Mouse (Mus musculus): ENCODE measurements around the gene Psmd3. TPM values are rescaled to one million over a fixed set of nuclear protein-coding genes. Genes with fewer than 3 reads are reported as not detected.
A peak's percentile ranks its signal among the peaks of the same experiment; 100 is the strongest.
"Not testable (repeated sequence)": the region's sequence is repeated elsewhere in the genome, so short reads cannot be mapped to it uniquely, and the experiment has no call there.

The Psmd3 gene
- total RNA-seq, 2 experiments from 2014 or later, result 122 to 126 TPM

DNA sequence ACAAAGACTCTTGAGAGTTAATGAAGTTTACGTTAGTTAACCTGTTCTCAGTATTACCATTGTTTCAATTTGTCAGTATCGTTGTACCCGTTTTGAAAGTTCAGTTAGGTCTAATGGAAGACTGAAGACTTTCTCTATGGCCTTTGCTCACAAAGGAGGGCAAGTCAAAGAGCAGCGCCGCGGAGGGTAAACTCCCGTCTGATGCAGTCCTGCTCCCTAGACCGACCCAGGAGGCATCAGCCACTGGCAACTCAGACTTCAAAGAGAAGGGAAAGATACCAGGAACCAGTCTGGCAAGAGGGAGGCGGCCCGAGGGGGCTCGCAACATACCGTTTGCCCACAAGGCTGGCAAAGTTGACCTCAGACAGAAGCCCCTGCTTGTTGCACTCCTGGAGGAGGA, 31.3 kb downstream of the Psmd3 start:
- DNase-seq (ENCODE audit: low spot score in 2 of 2), result no peak

DNA sequence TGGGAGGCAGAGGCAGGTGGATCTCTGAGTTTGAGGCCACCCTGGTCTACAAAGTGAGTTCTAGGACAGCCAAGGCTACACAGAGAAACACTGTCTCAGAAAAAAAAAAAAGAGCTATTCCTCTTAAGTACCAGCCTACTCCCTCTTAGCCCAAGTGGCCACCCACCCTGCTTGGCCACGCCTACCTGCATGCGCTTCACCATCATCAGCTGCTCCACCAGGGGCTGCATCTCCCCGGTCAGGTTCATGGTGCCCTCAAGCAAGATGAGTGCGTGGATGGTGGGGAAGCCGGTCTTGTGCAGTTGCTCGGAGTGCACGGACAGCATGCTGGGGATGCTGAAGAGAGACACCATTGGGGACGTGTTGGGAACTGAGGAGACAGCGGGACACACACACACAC, 33.6 kb downstream of the Psmd3 start:
- DNase-seq (ENCODE audit: low spot score in 2 of 2), result no peak

DNA sequence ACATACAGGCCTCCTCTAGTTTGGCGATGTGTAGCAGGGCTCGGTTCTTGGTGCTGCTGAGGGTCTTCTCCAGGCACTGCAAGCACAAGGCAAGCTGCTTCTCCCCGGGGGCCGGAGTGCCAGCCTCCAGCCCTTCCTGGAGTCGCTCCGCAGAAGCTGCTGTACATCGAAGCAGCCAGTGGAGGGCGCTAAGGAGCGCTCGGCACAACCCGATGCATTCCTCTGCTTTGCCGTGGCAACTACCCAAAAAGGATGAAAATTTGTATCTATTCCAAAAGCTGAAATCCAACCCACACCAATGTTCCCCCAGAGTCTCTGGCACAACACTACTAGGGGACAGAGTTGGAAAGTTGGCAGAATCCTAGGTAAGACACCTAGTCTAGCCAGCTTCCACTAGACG, 35.5 kb downstream of the Psmd3 start:
- peak; percentile 85 to 86 for DNase-seq (ENCODE audit: low spot score in 2 of 2)

DNA sequence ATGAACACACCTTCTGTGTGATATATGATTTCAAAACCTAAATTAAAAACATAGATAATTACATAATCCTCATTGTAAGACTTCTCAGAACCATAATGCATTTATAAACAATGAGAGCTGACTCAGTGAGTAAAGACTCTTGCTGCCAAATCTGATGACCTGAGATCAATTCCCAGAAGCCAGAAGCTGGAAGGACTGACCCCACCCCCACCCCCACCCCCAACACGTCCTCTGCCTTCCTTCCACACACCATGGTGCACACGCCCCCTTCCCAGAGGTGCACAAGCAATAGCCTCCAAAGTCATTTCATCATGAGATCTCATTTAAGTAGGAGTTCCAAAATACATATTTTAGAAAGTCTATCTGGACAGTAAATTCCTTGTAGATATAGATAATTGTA, 38.4 kb downstream of the Psmd3 start:
- DNase-seq (ENCODE audit: low spot score in 2 of 2), result no peak

DNA sequence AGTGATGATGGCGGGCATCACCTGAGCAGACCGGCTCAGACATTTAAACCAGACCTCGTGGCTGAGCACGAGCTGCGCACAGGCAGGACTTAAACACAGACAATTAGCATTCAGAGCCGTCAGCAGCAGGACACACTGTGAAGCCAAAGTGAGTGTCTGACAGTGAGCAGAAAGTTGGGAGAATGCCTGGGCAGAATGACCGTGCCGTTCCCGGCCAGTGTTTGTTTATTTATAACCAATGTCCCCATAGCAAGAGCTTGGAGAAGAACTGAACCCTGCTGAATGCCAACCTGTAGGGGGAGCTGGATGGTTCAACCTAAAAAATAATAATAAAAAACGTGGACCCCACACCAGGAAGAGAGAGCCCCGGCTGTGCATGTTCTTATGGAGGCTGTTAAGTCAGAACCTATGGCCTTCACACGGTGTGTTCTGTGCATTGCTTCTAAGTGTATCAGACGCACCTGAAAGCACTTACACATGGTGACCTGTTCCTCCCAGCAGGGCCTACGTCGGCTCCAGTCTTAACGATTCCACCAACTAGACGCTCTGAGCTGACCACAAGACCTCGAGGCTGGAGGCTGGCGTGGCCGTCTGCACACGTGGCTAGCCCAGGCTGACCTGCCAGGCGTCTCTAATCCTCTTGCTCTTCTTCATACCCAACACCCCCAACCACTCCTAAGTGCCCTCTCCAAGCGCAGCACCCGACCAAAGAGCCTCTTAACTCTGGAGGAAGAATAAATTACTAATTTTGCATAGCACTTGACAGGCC, 39.3 kb downstream of the Psmd3 start:
- DNase-seq (ENCODE audit: low spot score in 2 of 2), result peak in 1 of 2 experiments; percentile 80

DNA sequence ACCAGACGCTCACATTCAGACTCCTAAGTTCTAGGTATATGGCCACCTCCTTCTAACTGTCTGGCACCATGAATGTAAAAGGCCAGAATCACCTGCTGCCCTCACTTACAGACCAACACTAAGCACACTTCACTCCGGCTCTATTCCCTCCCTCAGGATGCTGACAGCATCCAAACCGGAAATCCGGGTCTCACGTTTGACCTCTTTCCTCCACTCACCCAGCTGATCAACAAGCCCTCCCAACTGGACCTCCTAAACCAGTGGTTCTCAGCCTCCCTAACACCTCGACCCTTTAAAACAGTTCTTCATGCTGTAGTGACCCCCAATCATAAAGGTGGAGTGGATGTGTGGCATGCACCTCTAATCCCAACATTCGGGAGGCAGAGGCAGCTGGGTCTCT, 40.7 kb downstream of the Psmd3 start:
- DNase-seq (ENCODE audit: low spot score in 2 of 2), result no peak

DNA sequence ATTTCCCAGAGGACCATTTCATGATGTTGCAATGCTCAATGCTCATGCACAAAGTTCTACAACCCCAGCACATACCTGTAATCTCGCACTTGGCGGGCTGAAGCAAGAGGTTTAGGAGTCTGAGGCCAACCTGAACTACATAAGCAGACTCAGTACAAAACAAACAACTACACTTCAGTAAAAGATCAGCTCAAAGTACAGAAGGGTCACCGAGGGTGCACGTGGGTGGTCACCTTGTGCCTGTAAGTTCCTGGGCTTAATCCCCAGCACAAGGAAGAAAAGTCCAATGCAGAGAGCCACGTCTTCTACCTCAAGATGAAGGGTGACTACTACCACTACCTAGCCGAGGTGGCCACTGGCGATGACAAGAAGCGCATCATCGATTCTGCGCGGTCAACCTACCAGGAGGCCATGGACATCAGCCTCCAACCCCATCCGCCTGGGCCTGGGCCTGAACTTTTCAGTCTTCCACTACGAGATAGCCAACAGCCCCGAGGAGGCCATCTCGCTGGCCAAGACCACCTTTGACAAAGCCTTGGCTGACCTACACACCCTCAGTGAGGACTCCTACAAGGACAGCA, 43.7 kb downstream of the Psmd3 start:
- DNase-seq (ENCODE audit: low spot score in 2 of 2), result no peak

DNA sequence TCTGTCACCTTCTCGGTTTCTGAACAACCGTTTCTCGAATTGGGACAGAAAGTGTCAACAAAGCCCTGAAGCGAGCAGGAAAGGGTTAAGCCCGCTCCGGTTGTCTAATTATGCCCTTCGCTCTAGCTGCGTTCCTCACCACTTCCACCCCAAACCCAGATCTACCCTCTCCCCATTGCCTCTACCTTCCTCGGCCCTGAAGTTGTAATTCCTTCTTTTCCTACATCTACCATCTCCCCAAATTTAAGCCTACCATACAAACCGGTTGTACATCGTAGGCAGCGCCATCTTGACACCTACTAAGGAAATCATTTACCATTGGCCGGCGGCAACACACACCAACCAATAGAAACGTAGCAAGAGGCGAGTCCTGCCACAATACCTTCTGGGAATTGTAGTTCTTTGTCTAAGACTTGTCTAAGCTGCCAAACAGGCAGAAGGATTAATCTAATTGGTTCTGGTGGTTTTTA, 46.8 kb downstream of the Psmd3 start, which contains the start of gene Med24:
TSS of gene Med24 (minus strand) at position 317 of the 470 bp plus-strand sequence.
- peak; percentile 88 to 95 for DNase-seq (ENCODE audit: low spot score in 2 of 2)

DNA sequence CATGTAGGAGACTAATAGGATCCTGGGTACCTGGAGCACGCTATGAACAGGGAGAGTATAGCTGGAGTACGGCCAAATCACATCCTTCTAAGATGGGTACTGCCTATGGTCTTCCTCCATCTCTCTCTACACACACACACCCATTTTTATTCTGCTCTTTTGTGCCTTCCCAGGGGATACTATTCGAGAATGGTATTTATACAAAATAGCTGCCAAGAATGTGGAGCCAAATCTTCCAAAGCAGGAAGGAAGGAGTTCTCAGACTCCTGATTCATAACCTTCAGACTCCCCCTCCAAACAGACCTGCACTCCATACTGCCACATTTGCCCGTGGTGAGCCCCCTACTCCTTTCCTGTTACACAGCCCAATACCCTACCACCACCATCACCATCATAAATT, 48.4 kb downstream of the Psmd3 start:
- no peak for DNase-seq (ENCODE audit: low spot score in 2 of 2)

DNA sequence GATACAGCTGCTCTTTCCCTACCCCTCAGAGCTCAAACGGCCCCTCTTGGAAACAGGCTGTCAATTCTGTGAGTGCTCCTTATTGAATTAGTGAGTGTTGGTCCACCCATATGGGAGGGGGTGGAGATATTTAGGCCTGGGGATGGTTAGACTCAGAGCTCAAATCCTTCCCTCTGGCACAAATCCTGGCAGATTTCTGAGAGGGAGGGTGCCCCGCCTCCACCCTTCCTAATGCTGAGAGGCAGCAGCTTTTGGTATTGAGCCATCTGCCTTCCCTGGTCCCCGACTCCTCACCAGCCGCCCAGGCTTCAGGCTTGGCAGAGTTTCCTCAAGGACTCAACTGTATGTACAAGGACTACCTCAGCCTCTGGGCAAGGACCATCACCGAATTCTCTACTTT, 48.8 kb downstream of the Psmd3 start:
- peak in 1 of 2 experiments; percentile 80 for DNase-seq (ENCODE audit: low spot score in 2 of 2)

DNA sequence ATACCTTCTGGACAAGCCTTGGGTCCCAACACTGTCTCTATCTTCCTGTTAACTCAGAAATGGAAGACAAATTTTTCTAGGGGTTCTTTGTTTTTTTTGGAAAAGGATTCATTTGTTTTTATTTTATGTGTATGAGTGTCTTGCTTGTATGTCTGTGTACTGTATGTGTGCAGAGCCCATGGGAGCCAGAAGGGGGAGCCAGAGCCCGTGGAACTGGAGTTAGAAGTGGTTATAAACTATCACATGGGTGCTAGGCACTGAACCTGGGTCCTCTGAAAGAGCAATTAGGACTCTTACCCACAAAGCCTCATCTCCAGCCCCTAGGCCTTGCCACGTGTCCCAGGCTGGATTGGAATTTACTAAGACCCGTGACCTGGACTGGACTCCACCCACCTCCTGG, 51.7 kb downstream of the Psmd3 start:
- no peak for DNase-seq (ENCODE audit: low spot score in 2 of 2)

DNA sequence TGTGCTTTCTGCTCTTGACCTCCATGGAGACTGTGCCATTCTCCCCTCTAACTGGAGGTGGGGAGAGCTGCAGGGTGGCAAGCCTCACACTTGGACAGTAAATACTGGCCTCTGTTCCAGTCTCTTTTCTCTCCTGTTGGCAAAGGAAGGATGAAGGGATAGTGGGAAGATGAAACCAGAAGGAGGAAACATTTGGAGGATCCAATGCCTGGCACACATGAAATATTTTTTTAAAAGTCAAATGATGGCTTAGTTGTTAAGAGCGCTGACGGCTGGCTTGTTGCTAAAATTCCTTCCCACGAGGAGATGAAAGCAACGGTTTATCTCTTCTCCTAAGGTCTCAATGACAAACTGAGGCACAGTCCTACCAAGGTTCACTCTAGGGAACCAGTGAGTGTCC, 52.8 kb downstream of the Psmd3 start:
- DNase-seq (ENCODE audit: low spot score in 2 of 2), result no peak

DNA sequence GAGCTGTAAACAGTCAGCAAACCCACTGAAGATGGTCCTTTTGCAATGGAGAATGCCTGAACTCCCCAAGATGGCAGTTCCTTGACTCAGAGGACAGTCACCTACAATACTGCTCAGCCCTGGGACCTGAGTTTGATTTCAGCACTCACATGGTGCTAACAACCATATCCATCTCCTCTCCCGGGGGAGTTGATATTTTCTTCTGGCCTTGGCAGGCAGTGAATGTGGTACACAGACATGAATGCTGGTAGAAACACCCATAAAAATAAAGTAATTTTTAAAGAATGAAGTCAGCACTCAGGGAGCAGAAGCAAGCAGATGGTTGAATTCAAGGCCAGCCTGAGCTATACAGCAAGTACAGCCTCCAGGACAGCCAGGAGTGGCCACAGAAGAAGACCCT, 53.8 kb downstream of the Psmd3 start:
- DNase-seq (ENCODE audit: low spot score in 2 of 2), result no peak

DNA sequence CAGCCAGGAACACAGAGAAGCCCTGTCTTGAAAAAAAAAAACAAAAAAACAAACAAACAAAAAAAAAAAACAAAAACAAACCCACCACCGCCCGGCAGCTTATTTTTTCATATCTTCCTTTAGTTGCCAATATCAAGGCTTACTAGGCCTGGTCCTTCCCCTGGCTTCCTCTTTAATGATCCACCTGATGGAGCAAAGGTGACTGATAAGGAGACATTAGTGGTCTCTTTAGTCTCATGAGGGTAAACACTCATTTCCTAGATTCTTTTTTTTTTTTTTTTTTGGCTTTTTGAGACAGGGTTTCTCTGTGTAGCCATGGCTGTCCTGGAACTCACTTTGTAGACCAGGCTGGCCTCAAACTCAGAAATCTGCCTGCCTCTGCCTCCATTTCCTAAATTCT, 54.9 kb downstream of the Psmd3 start:
- not testable (repeated sequence) for DNase-seq (ENCODE audit: low spot score in 2 of 2)

DNA sequence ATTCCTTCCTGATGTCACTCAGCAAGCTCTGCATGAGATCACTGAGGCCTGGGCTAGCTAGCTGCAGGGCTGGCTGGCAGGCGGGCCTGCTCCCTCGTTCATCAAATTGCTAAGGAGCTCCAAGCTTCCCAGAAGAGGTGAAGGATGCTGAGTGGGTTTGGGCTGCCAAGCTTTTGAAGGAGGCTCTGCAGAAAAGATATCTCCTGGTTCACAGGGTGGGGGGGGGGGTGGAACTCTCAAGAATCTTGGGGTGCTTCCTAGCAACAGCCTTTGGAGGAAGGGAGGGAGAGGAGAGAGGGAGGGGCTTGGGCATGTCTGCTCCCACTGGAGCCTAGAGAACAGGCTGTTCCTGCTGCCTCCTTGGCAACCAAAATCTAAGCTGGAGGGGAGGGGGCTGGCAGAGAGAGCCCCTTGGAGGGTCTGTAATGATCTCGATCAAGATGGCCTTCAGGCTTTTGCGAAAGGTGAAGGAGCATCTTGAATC, 56.1 kb downstream of the Psmd3 start:
- peak in 1 of 2 experiments; percentile 79 for DNase-seq (ENCODE audit: low spot score in 2 of 2)

DNA sequence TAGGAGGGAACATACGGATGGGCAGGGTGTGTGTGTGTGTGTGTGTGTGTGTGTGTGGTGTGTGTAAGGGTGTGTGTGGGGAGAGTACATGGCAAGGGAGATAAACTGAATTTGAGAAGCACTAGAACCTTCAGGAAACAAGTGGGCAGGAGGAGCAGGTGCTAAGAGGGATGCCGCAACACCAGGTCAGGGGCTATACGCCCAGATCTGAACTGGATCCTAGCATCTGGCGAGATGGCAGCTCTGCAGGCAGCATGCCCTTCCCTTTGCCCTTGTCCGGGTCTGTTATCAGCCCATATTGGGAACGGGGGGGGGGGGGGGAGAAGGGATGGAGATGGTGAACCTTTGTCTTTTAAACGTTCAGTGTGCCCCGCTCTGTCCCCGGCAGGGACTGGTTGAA, 56.6 kb downstream of the Psmd3 start:
- DNase-seq (ENCODE audit: low spot score in 2 of 2), result no peak

DNA sequence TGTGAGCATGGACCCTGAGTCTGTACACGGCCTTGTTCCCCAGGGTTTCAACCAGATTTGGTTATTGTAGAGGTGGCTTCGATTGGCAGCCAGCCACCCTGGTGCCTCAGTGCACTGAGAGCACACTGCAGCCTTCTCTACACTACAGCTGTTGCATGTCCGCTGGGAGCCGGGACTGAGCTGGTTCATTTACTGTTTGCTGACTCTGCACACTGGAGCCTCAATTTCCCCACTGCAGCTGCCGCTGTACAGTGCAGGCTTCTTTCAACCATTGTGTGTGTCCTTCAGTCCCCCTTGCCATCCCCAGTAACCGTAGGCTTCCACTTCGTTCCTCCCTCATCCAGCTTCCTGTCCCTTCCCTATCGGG, 57.7 kb downstream of the Psmd3 start:
- no peak for DNase-seq (ENCODE audit: low spot score in 2 of 2)

DNA sequence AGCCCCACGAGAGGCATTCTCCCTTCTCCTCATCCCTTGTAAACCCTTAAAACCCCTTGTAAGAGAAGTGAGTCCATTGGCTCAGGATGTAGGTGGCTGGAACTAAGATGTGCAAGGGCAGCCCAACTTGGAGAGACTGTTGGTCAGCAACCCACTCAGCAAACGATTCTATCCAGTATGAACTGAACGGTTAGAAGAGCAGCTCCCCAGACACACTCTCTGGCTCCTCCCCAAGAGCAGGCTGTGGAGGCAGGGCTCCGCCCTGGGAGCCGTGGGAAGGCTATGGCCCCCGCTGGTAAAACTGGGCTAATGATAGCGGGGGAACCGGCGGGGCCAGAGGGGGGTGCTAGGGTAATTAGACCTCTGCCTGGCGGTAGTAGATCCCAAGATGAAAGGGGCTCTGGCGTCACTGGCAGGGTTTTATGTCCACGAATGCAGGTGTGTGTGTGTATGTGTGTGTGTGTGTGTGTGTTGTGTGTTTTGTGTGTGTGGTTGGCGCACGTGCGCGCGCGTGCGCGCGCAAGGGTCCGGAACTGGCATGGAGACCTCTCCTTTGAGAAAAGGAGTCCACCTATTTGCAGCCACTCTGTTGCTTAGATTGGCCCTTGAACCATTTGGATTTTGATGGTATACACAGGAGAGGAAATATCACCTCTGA, 58.2 kb downstream of the Psmd3 start, which contains the start of gene Thra:
TSS of gene Thra (plus strand) at position 246 of the 658 bp plus-strand sequence.
- DNase-seq (ENCODE audit: low spot score in 2 of 2), result peak; percentile 78 to 80

DNA sequence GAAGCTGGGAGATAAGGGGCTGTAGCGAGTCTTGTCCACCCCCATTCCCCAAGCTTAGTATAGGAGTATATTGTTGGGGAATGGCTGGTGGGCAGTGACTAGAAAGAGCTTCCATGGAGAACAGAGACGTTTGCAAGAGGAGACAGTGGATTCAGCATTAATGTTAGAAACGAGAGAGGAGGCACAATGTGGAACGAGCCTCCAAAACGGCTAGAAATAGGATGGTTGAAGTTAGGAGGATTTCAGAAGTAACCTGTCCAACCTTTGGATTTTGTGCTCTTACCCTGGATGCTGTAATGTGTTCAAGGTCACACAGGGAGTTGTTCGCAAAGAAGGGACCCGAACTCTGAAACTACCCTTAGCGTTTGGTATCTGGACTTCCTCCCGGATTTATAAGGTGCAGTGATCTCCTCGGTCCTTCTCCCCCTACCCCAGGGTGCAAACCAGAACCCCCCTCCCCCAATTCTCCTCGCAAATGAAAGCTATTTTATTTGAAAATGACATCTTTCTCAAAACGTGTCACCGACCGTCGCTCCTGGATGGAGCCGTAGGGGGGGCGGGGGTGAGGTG, 58.8 kb downstream of the Psmd3 start:
- no peak for DNase-seq (ENCODE audit: low spot score in 2 of 2)

DNA sequence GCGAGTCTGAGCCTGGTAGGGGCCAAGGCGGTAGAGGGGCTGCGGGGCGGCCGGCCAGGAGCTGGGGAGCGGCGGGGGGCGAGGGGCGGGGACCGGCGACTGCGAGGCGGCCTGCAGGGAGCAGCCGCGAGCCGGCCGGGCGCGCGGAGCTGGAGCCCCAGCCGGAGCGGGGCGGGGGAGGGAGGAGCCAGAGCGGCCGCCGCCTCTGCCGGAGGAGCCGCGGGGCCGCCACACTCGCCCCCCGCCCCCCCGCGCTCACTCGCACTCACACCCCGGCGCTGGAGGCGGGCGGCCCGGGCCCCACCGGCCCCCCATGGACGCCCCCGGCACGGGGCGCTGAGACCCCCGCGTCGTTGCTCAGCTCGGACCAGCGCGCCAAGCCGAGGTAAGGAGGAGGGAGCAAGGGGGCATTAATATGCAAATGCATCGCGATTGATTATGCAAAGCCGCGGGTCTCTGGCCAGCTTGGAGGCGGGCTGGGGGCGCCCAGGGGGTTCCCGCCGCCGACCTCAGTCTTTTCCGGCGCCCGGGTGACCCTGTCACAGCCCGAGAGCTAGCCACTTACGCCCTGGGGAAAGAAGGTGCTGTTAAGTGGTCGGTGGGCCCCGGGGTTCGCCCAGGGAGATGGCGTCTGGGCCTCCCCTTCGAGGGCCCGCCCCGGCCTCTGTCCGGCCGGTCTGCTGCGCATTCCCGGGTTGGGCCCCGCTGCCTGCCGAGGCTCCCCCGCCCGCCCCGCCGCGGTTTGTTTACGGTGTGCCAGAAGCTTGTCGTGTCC, 59.5 kb downstream of the Psmd3 start:
- peak; percentile 69 to 79 for DNase-seq (ENCODE audit: low spot score in 2 of 2)

Data from layer of hippocampus, postnatal 14 days (tissue).